Mouse (Mus musculus): ENCODE results near the gene As3mt. TPM values are rescaled to one million over a fixed set of nuclear protein-coding genes. Genes with fewer than 3 reads are reported as not detected.

As3mt gene
- polyA plus RNA-seq, 1 experiment from 2014 or later: 46.4 TPM

- Histone ChIP-seq H3K4me2 (replicated peaks; ENCODE audit: low read depth) (no peak overlapping the region), H3K27me3 (replicated peaks; ENCODE audit: control insufficient read depth, insufficient read depth, low read length) (no peaks in the 10 kb centered on the region), H3K4me1 (replicated peaks; ENCODE audit: control insufficient read depth, insufficient read depth, low read length) (no peaks in the 10 kb centered on the region), H3K9ac (ENCODE audit: low read depth, low read length) (no peak overlapping the region), H3K27ac (ENCODE audit: low read depth, low read length) (no peak overlapping the region), H3K4me3 (ENCODE audit: low read depth, low read length) (no peak overlapping the region), H3K36me3 (ENCODE audit: control insufficient read depth, insufficient read depth) (no peaks in the 10 kb centered on the region), H3K9me3 (ENCODE audit: control insufficient read depth) (no peaks in the 10 kb centered on the region)
- TF ChIP-seq CTCF (IDR thresholded peaks at IDR 0.05; ENCODE audit: low read depth): no peak
- ATAC-seq: no peak
- WGBS: 79% methylated on average over 4 of the region's 4 CpGs
These were observed 78.4 kb downstream of the As3mt start for GRCm38 (mm10) chr19:46785633-46786032.

GRCm38 (mm10) chr19:46789782-46790181, 82.5 kb downstream of the As3mt start:
- ATAC-seq: no peak
- Histone ChIP-seq H3K4me1 (replicated peaks; ENCODE audit: control insufficient read depth, insufficient read depth, low read length) (no peaks in the 10 kb centered on the region), H3K27me3 (replicated peaks; ENCODE audit: control insufficient read depth, insufficient read depth, low read length) (no peaks in the 10 kb centered on the region), H3K9ac (ENCODE audit: low read depth, low read length) (no peak overlapping the region), H3K9me3 (ENCODE audit: control insufficient read depth) (no peaks in the 10 kb centered on the region), H3K27ac (ENCODE audit: low read depth, low read length) (no peak overlapping the region), H3K36me3 (ENCODE audit: control insufficient read depth, insufficient read depth) (no peaks in the 10 kb centered on the region), H3K4me3 (ENCODE audit: low read depth, low read length) (no peak overlapping the region), H3K4me2 (replicated peaks; ENCODE audit: low read depth) (no peak overlapping the region)
- WGBS: 94% methylated on average over 1 of the region's 1 CpGs
- TF ChIP-seq CTCF (IDR thresholded peaks at IDR 0.05; ENCODE audit: low read depth): no peak

Other genes with a start within 250 kb of the As3mt start
- 16.7 and 17.1 TPM in 2 replicates for gene Trim8, start 205.8 kb upstream of the As3mt start, polyA plus RNA-seq (2015; fragmentation: Nextera tagmentation; extraction: Ambion mirVana)
- gene Arl3, start 134.3 kb upstream of the As3mt start, polyA plus RNA-seq (2015; fragmentation: Nextera tagmentation; extraction: Ambion mirVana): 21.1 and 25.6 TPM in 2 replicates
- 5.2 and 6.2 TPM in 2 replicates for gene Sfxn2, start 134.1 kb upstream of the As3mt start, polyA plus RNA-seq (2015; fragmentation: Nextera tagmentation; extraction: Ambion mirVana)
- 33.1 and 35.2 TPM in 2 replicates for gene Wbp1l, start 108.4 kb upstream of the As3mt start, polyA plus RNA-seq (2015; fragmentation: Nextera tagmentation; extraction: Ambion mirVana)
- gene Cyp17a1, start 34.3 kb upstream of the As3mt start, polyA plus RNA-seq (2015; fragmentation: Nextera tagmentation; extraction: Ambion mirVana): not detected in 2 replicates
- gene Borcs7, start 17.6 kb upstream of the As3mt start, polyA plus RNA-seq (2015; fragmentation: Nextera tagmentation; extraction: Ambion mirVana): 13.5 and 14.4 TPM in 2 replicates
- 6.5 TPM in 2 replicates for gene Cnnm2, start 54.1 kb downstream of the As3mt start, polyA plus RNA-seq (2015; fragmentation: Nextera tagmentation; extraction: Ambion mirVana)

Measured in intestine, postnatal 0 days (tissue).